Mouse (Mus musculus) CH12.LX (cell line): ENCODE data around the gene Gfra4. TPM values are rescaled to one million over a fixed set of nuclear protein-coding genes. Genes with fewer than 3 reads are reported as not detected.

ENCODE experiments used
- DNase-seq: peaks from one replicate; pipeline ENCODE4 v3.0.0-alpha.2; 2013; ENCODE audit errors: extremely low read depth
- H3K27ac ChIP-seq: 2 replicates; pipeline ENCODE4 v1.5.1; 2012; ENCODE audit warnings: low read depth, mild to moderate bottlenecking, control low read depth, moderate library complexity; ENCODE audit not compliant: insufficient read depth
- H3K27me3 ChIP-seq: replicated peaks from 2 replicates; pipeline ENCODE3; 2012; ENCODE audit warnings: inconsistent platforms
- H3K36me3 ChIP-seq, 2 experiments: replicated peaks in 1 of 2; 2 replicates each; pipeline versions ENCODE3 to v1.6.1; 2012; ENCODE audit warnings: inconsistent platforms in 1 of 2, low read length in 1 of 2, mild to moderate bottlenecking in 1 of 2, mixed read lengths in 1 of 2, moderate library complexity in 1 of 2; ENCODE audit not compliant: control insufficient read depth in 1 of 2, insufficient read depth in 1 of 2
- H3K4me1 ChIP-seq, 2 experiments: 2 replicates each; pipeline ENCODE4 v1.6.1; 2012; ENCODE audit warnings: inconsistent platforms in 1 of 2, moderate library complexity in 1 of 2; ENCODE audit not compliant: insufficient read depth in 2 of 2, control insufficient read depth in 1 of 2
- H3K4me2 ChIP-seq: 2 replicates; pipeline ENCODE4 v1.6.1; 2012; ENCODE audit warnings: low read depth, mild to moderate bottlenecking, control low read depth; ENCODE audit not compliant: poor library complexity, insufficient read depth, severe bottlenecking
- H3K4me3 ChIP-seq, 3 experiments: fragments of 150-350 bp in 1 of 3; sonication (generic) in 1 of 3; replicated peaks in 1 of 3; 2 replicates each; pipeline versions ENCODE3 to v1.5.1; 2011 to 2012; ENCODE audit warnings: low read depth in 2 of 3, low read length in 2 of 3, mild to moderate bottlenecking in 2 of 3, moderate library complexity in 2 of 3, control low read depth in 1 of 3, improper control_type of control experiment in 1 of 3, inconsistent platforms in 1 of 3, mixed read lengths in 1 of 3; ENCODE audit not compliant: poor library complexity in 1 of 3
- H3K79me2 ChIP-seq: replicated peaks from 2 replicates; pipeline ENCODE4 v1.6.1; 2012; ENCODE audit warnings: mild to moderate bottlenecking, moderate library complexity; ENCODE audit not compliant: control insufficient read depth, poor library complexity, insufficient read depth, severe bottlenecking; ENCODE audit errors: extremely low read depth
- H3K9ac ChIP-seq: 2 replicates; pipeline ENCODE4 v1.6.1; 2012; ENCODE audit warnings: low read depth, mild to moderate bottlenecking, control low read depth, moderate library complexity; ENCODE audit not compliant: insufficient read depth
- H3K9me3 ChIP-seq: replicated peaks from 2 replicates; pipeline ENCODE3; 2012; ENCODE audit warnings: low read length, inconsistent platforms, mixed read lengths
- BHLHE40 ChIP-seq: IDR thresholded peaks from 2 replicates; pipeline ENCODE4 v1.6.1; 2011; ENCODE audit warnings: mild to moderate bottlenecking, low read depth, low read length, improper control_type of control experiment
- CHD2 ChIP-seq: IDR thresholded peaks from 2 replicates; pipeline ENCODE4 v1.6.1; 2011; ENCODE audit warnings: low read length, improper control_type of control experiment
- E2F4 ChIP-seq: IDR thresholded peaks from 2 replicates; pipeline ENCODE4 v1.6.1; 2011; ENCODE audit warnings: low read depth, low read length, improper control_type of control experiment; ENCODE audit not compliant: insufficient replicate concordance
- ELF1 ChIP-seq: IDR thresholded peaks from 2 replicates; pipeline ENCODE4 v1.6.1; 2014; ENCODE audit warnings: low read depth, mild to moderate bottlenecking, inconsistent platforms, low read length, improper control_type of control experiment
- EP300 ChIP-seq: IDR thresholded peaks from 2 replicates; pipeline ENCODE4 v1.6.1; 2011; ENCODE audit warnings: low read length, improper control_type of control experiment
- GABPA ChIP-seq: IDR thresholded peaks from 2 replicates; pipeline ENCODE4 v1.6.1; 2012; ENCODE audit warnings: low read depth, low read length, improper control_type of control experiment, inconsistent platforms; ENCODE audit not compliant: insufficient replicate concordance
- HCFC1 ChIP-seq: IDR thresholded peaks from 2 replicates; pipeline ENCODE4 v1.6.1; 2012; ENCODE audit warnings: low read depth, mild to moderate bottlenecking, inconsistent platforms, low read length, improper control_type of control experiment
- IRF4 ChIP-seq: IDR thresholded peaks from 2 replicates; pipeline ENCODE4 v1.6.1; 2014; ENCODE audit warnings: low read depth, mild to moderate bottlenecking, inconsistent platforms, low read length, improper control_type of control experiment
- KAT2A ChIP-seq: IDR thresholded peaks from 2 replicates; pipeline ENCODE4 v1.6.1; 2012; ENCODE audit warnings: low read length, improper control_type of control experiment, inconsistent platforms; ENCODE audit not compliant: insufficient replicate concordance
- MAZ ChIP-seq: IDR thresholded peaks from 2 replicates; pipeline ENCODE4 v1.6.1; 2012; ENCODE audit warnings: low read depth, mild to moderate bottlenecking, inconsistent platforms, low read length, improper control_type of control experiment, moderate library complexity
- MXI1 ChIP-seq: IDR thresholded peaks from 2 replicates; pipeline ENCODE4 v1.6.1; 2011; ENCODE audit warnings: mild to moderate bottlenecking, low read depth, low read length, improper control_type of control experiment
- NRF1 ChIP-seq: IDR thresholded peaks from 2 replicates; pipeline ENCODE4 v1.6.1; 2014; ENCODE audit warnings: low read depth, mild to moderate bottlenecking, inconsistent platforms, low read length, improper control_type of control experiment, moderate library complexity
- PAX5 ChIP-seq: IDR thresholded peaks from 2 replicates; pipeline ENCODE4 v1.6.1; 2012; ENCODE audit warnings: low read length, inconsistent platforms, mixed read lengths
- POLR2AphosphoS2 ChIP-seq: IDR thresholded peaks from 2 replicates; pipeline ENCODE4 v1.6.1; 2011; ENCODE audit warnings: low read depth, low read length, improper control_type of control experiment
- RCOR1 ChIP-seq: conservative IDR thresholded peaks from 2 replicates; pipeline ENCODE4 v1.6.1; 2012; ENCODE audit warnings: low read depth, mild to moderate bottlenecking, inconsistent platforms, low read length, improper control_type of control experiment
- TBP ChIP-seq: conservative IDR thresholded peaks from 2 replicates; pipeline ENCODE4 v1.6.1; 2011; ENCODE audit warnings: low read depth, low read length, improper control_type of control experiment
- TCF12 ChIP-seq: IDR thresholded peaks from 2 replicates; pipeline ENCODE4 v1.6.1; 2014; ENCODE audit warnings: low read depth, mild to moderate bottlenecking, inconsistent platforms, low read length, improper control_type of control experiment
- USF1 ChIP-seq: IDR thresholded peaks from 2 replicates; pipeline ENCODE4 v1.6.1; 2014; ENCODE audit warnings: low read depth, mild to moderate bottlenecking, inconsistent platforms, low read length, improper control_type of control experiment
- USF2 ChIP-seq: conservative IDR thresholded peaks from 2 replicates; pipeline ENCODE4 v1.6.1; 2011; ENCODE audit warnings: low read depth, low read length, improper control_type of control experiment
- ZMIZ1 ChIP-seq: IDR thresholded peaks from 2 replicates; pipeline ENCODE4 v1.6.1; 2012; ENCODE audit warnings: low read depth, mild to moderate bottlenecking, inconsistent platforms, low read length, improper control_type of control experiment
- ZNF384 ChIP-seq: IDR thresholded peaks from 2 replicates; pipeline ENCODE4 v1.6.1; 2012; ENCODE audit warnings: low read depth, low read length, improper control_type of control experiment, inconsistent platforms
- dilution Hi-C: fragments of 300-500 bp; cut with MboI; formaldehyde crosslinking; loops from 2 replicates; pipeline ENCODE4 v1.14.3; 2020; ENCODE audit warnings: low sequenced_read_pairs; ENCODE audit not compliant: extremely low pct_unique_long_range_greater_than_20kb, extremely low pct_ligation_motif_present
- in situ Hi-C: fragments of 300-500 bp; cut with MboI; formaldehyde crosslinking; loops from 3 replicates; pipeline ENCODE4 v1.14.3; 2019; ENCODE audit warnings: low sequenced_read_pairs, low pct_ligation_motif_present, low pct_unique_long_range_greater_than_20kb, mixed read lengths
- polyA plus RNA-seq: library from polyadenylated mRNA; unstranded; fragments of >175 nt; gene quantifications from 2 replicates; pipeline ENCODE4 v1.2.1, GENCODE M21; 2012; ENCODE audit warnings: low read depth; ENCODE audit not compliant: insufficient read length
- total RNA-seq, 2 experiments: library from RNA; depleted of rRNA; stranded (reverse); fragments of 300-350 nt in 1 of 2; fragments of >200 nt in 1 of 2; gene quantifications; 2 replicates each; pipeline ENCODE4 v1.2.3; 2012 to 2014

Gfra4 gene
- total and polyA plus RNA-seq, 3 experiments: not detected

GRCm38 (mm10) chr2:131030998-131031397 lies 11.9 kb downstream of the Gfra4 start:
- Histone ChIP-seq H3K79me2 (no peaks in the 10 kb centered on the region), H3K9ac (no peak overlapping the region), H3K4me3 (no peak overlapping the region), H3K4me2 (no peak overlapping the region), H3K9me3 (no peaks in the 10 kb centered on the region), H3K27ac (no peak overlapping the region), H3K36me3 (peaks cover 4 to 8% of the 10 kb centered on the region in 2 experiments), H3K4me1 (peaks cover 0 to 8% of the 10 kb centered on the region in 2 experiments; a peak in 1 of 4 replicates), H3K27me3 (peaks cover 4% of the 10 kb centered on the region)
- no peak for DNase-seq
- dilution Hi-C loops (no loop called here), in situ Hi-C loops (no loop called here)
- TF ChIP-seq IRF4 (no peak), TCF12 (no peak), RCOR1 (no peak), NRF1 (no peak), CHD2 (no peak), KAT2A (no peak), HCFC1 (no peak), ZNF384 (no peak), E2F4 (no peak), USF2 (no peak), PAX5 (no peak), ZMIZ1 (no peak), TBP (no peak), POLR2AphosphoS2 (no peak), EP300 (no peak)

DNA sequence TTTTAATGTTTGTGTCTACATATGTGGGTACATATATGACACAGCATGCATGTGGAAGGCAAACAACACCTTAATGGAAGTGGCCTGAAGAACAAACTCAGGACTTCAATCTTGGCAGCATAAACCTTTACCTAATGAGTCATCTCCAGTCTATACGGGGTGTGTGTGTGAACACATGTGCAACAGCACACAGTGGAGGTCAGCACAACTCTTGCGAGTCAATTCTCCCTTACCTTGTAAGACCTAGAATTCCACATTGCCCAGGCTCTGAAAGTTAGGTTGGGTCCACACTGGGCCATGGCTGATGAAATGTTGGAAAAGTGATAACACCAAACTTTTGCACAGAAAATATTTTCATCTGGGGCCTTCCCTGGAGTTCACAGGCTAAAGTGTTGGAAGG lies 12.3 kb downstream of the Gfra4 start:
- in situ Hi-C loops: no loop called here
- H3K79me2 ChIP-seq: no peaks in the 10 kb centered on the region
- no peak overlapping the region for H3K27ac ChIP-seq

More for the DNA sequence above, 12.3 kb downstream of the Gfra4 start:
- Histone ChIP-seq H3K9me3 (no peaks in the 10 kb centered on the region), H3K4me1 (peaks cover 0 to 8% of the 10 kb centered on the region in 2 experiments; a peak in 1 of 4 replicates), H3K4me3 (no peak overlapping the region), H3K9ac (no peak overlapping the region), H3K27me3 (peaks cover 3% of the 10 kb centered on the region), H3K4me2 (no peak overlapping the region), H3K36me3 (peaks cover 4 to 13% of the 10 kb centered on the region in 2 experiments)
- TF ChIP-seq MXI1 (no peak), MAZ (no peak), KAT2A (no peak), USF1 (no peak), CHD2 (no peak), ZMIZ1 (no peak), GABPA (no peak), ELF1 (no peak), BHLHE40 (no peak)
- dilution Hi-C loops: no loop called here
- DNase-seq: no peak
